Mouse (Mus musculus): ENCODE data around the gene Pex14. TPM values are rescaled to one million over a fixed set of nuclear protein-coding genes. Genes with fewer than 3 reads are reported as not detected.

Pex14 gene
- polyA plus RNA-seq, 1 experiment from 2014 or later, result 42.4 TPM

- H3K4me3 ChIP-seq (ENCODE audit: low read length), result peak overlapping the region; percentile 64
- no peaks in the 10 kb centered on the region for H3K27me3 ChIP-seq (ENCODE audit: control insufficient read depth, insufficient read depth, low read length)
- H3K36me3 ChIP-seq (ENCODE audit: control insufficient read depth, insufficient read depth, low read length), result no peaks in the 10 kb centered on the region; the same call in 1 of the 2 replicates
- H3K4me2 ChIP-seq (replicated peaks; ENCODE audit: low read depth, low read length), result peak overlapping the region; percentile 74
- WGBS, result 72% methylated on average over 18 of the region's 18 CpGs
- no peak for ATAC-seq (ENCODE audit: low FRiP score, low TSS enrichment)
- H3K9me3 ChIP-seq (ENCODE audit: control insufficient read depth, low read length), result no peaks in the 10 kb centered on the region
- peaks cover 6% of the 10 kb centered on the region for H3K4me1 ChIP-seq (ENCODE audit: control insufficient read depth, insufficient read depth, low read length)
- H3K27ac ChIP-seq (ENCODE audit: low read depth, low read length), result peak overlapping the region; percentile 87
- peak overlapping the region; percentile 69 for H3K9ac ChIP-seq (ENCODE audit: low read depth, low read length)
These were observed 36.6 kb upstream of the Pex14 start for GRCm38 (mm10) chr4:149136116-149136850.

GRCm38 (mm10) chr4:149133395-149133794 lies 33.7 kb upstream of the Pex14 start:
- H3K9me3 ChIP-seq (ENCODE audit: control insufficient read depth, low read length), result no peaks in the 10 kb centered on the region
- ATAC-seq (ENCODE audit: low FRiP score, low TSS enrichment), result no peak
- H3K36me3 ChIP-seq (ENCODE audit: control insufficient read depth, insufficient read depth, low read length), result peaks cover 9% of the 10 kb centered on the region
- H3K9ac ChIP-seq (ENCODE audit: low read depth, low read length), result no peak overlapping the region
- 75% methylated on average over 5 of the region's 5 CpGs for WGBS
- H3K27ac ChIP-seq (ENCODE audit: low read depth, low read length), result no peak overlapping the region
- no peak overlapping the region for H3K4me2 ChIP-seq (replicated peaks; ENCODE audit: low read depth, low read length)
- no peaks in the 10 kb centered on the region for H3K27me3 ChIP-seq (ENCODE audit: control insufficient read depth, insufficient read depth, low read length)
- H3K4me3 ChIP-seq (ENCODE audit: low read length), result no peak overlapping the region
- peaks cover 6% of the 10 kb centered on the region for H3K4me1 ChIP-seq (ENCODE audit: control insufficient read depth, insufficient read depth, low read length)

- H3K4me2 ChIP-seq (replicated peaks; ENCODE audit: low read depth, low read length), result no peak overlapping the region
- H3K4me3 ChIP-seq (ENCODE audit: low read length), result no peak overlapping the region
- H3K27me3 ChIP-seq (ENCODE audit: control insufficient read depth, insufficient read depth, low read length), result no peaks in the 10 kb centered on the region
- WGBS, result 81% methylated on average over 21 of the region's 21 CpGs
- H3K9me3 ChIP-seq (ENCODE audit: control insufficient read depth, low read length), result no peaks in the 10 kb centered on the region
- no peak for ATAC-seq (ENCODE audit: low FRiP score, low TSS enrichment)
- peaks cover 6% of the 10 kb centered on the region for H3K4me1 ChIP-seq (ENCODE audit: control insufficient read depth, insufficient read depth, low read length)
- peaks cover 16% of the 10 kb centered on the region for H3K36me3 ChIP-seq (ENCODE audit: control insufficient read depth, insufficient read depth, low read length)
- no peak overlapping the region for H3K27ac ChIP-seq (ENCODE audit: low read depth, low read length)
- H3K9ac ChIP-seq (ENCODE audit: low read depth, low read length), result no peak overlapping the region
These were observed 32.3 kb upstream of the Pex14 start for GRCm38 (mm10) chr4:149131789-149132565.

- no peak for ATAC-seq (ENCODE audit: low FRiP score, low TSS enrichment)
- H3K4me3 ChIP-seq (ENCODE audit: low read length), result no peak overlapping the region
- no peak overlapping the region for H3K9ac ChIP-seq (ENCODE audit: low read depth, low read length)
- no peaks in the 10 kb centered on the region for H3K27me3 ChIP-seq (ENCODE audit: control insufficient read depth, insufficient read depth, low read length)
- H3K9me3 ChIP-seq (ENCODE audit: control insufficient read depth, low read length), result no peaks in the 10 kb centered on the region
- peaks cover under 1% of the 10 kb centered on the region; the same call in 1 of the 2 replicates for H3K4me1 ChIP-seq (ENCODE audit: control insufficient read depth, insufficient read depth, low read length)
- H3K36me3 ChIP-seq (ENCODE audit: control insufficient read depth, insufficient read depth, low read length), result peaks cover 16% of the 10 kb centered on the region
- WGBS, result 91% methylated on average over 23 of the region's 23 CpGs
- H3K27ac ChIP-seq (ENCODE audit: low read depth, low read length), result no peak overlapping the region
- H3K4me2 ChIP-seq (replicated peaks; ENCODE audit: low read depth, low read length), result no peak overlapping the region
These were observed 31.5 kb upstream of the Pex14 start for GRCm38 (mm10) chr4:149131021-149131752.

GRCm38 (mm10) chr4:149128467-149128866 lies 28.8 kb upstream of the Pex14 start:
- Histone ChIP-seq H3K36me3 (ENCODE audit: control insufficient read depth, insufficient read depth, low read length) (peaks cover 16% of the 10 kb centered on the region), H3K4me2 (replicated peaks; ENCODE audit: low read depth, low read length) (no peak overlapping the region), H3K27ac (ENCODE audit: low read depth, low read length) (no peak overlapping the region), H3K4me1 (ENCODE audit: control insufficient read depth, insufficient read depth, low read length) (no peaks in the 10 kb centered on the region), H3K27me3 (ENCODE audit: control insufficient read depth, insufficient read depth, low read length) (no peaks in the 10 kb centered on the region), H3K4me3 (ENCODE audit: low read length) (no peak overlapping the region), H3K9ac (ENCODE audit: low read depth, low read length) (no peak overlapping the region), H3K9me3 (ENCODE audit: control insufficient read depth, low read length) (no peaks in the 10 kb centered on the region)
- ATAC-seq (ENCODE audit: low FRiP score, low TSS enrichment), result no peak
- WGBS, result 87% methylated on average over 18 of the region's 18 CpGs

- no peaks in the 10 kb centered on the region for H3K4me1 ChIP-seq (ENCODE audit: control insufficient read depth, insufficient read depth, low read length)
- H3K36me3 ChIP-seq (ENCODE audit: control insufficient read depth, insufficient read depth, low read length), result peaks cover 16% of the 10 kb centered on the region
- H3K9me3 ChIP-seq (ENCODE audit: control insufficient read depth, low read length), result no peaks in the 10 kb centered on the region
- H3K4me2 ChIP-seq (replicated peaks; ENCODE audit: low read depth, low read length), result no peak within 1 kb of the TSS
- no peak for ATAC-seq (ENCODE audit: low FRiP score, low TSS enrichment)
- peak within 1 kb of the TSS; percentile 2; the same call in 1 of the 2 replicates for H3K27ac ChIP-seq (ENCODE audit: low read depth, low read length)
- no peak within 1 kb of the TSS for H3K9ac ChIP-seq (ENCODE audit: low read depth, low read length)
- WGBS, result 81% methylated on average over 11 of the region's 11 CpGs
- no peaks in the 10 kb centered on the region for H3K27me3 ChIP-seq (ENCODE audit: control insufficient read depth, insufficient read depth, low read length)
- H3K4me3 ChIP-seq (ENCODE audit: low read length), result no peak within 1 kb of the TSS
These were observed 27.0 kb upstream of the Pex14 start, which contains the start of gene Cort for GRCm38 (mm10) chr4:149126663-149127062. Gene Cort, minus strand, starts transcription at chr4:149126763.

- Histone ChIP-seq H3K27me3 (ENCODE audit: control insufficient read depth, insufficient read depth, low read length) (no peaks in the 10 kb centered on the region), H3K9ac (ENCODE audit: low read depth, low read length) (no peak overlapping the region), H3K4me3 (ENCODE audit: low read length) (no peak overlapping the region), H3K4me2 (replicated peaks; ENCODE audit: low read depth, low read length) (no peak overlapping the region), H3K4me1 (ENCODE audit: control insufficient read depth, insufficient read depth, low read length) (no peaks in the 10 kb centered on the region), H3K9me3 (ENCODE audit: control insufficient read depth, low read length) (no peaks in the 10 kb centered on the region), H3K36me3 (ENCODE audit: control insufficient read depth, insufficient read depth, low read length) (peaks cover 16% of the 10 kb centered on the region), H3K27ac (ENCODE audit: low read depth, low read length) (no peak overlapping the region; the same call in 1 of the 2 replicates)
- WGBS, result 33% methylated on average over 6 of the region's 6 CpGs
- peak; percentile 72 for ATAC-seq (ENCODE audit: low FRiP score, low TSS enrichment)
These were observed 26.4 kb upstream of the Pex14 start for GRCm38 (mm10) chr4:149126115-149126509.

- peak overlapping the region; percentile 2; the same call in 1 of the 2 replicates for H3K27ac ChIP-seq (ENCODE audit: low read depth, low read length)
- no peaks in the 10 kb centered on the region for H3K27me3 ChIP-seq (ENCODE audit: control insufficient read depth, insufficient read depth, low read length)
- H3K4me2 ChIP-seq (replicated peaks; ENCODE audit: low read depth, low read length), result no peak overlapping the region
- no peak overlapping the region for H3K9ac ChIP-seq (ENCODE audit: low read depth, low read length)
- H3K4me1 ChIP-seq (ENCODE audit: control insufficient read depth, insufficient read depth, low read length), result no peaks in the 10 kb centered on the region
- 68% methylated on average over 11 of the region's 11 CpGs for WGBS
- H3K4me3 ChIP-seq (ENCODE audit: low read length), result no peak overlapping the region
- peak; percentile 45; the same call in 1 of the 2 replicates for ATAC-seq (ENCODE audit: low FRiP score, low TSS enrichment)
- H3K9me3 ChIP-seq (ENCODE audit: control insufficient read depth, low read length), result no peaks in the 10 kb centered on the region
- peaks cover 16% of the 10 kb centered on the region for H3K36me3 ChIP-seq (ENCODE audit: control insufficient read depth, insufficient read depth, low read length)
These were observed 25.9 kb upstream of the Pex14 start for GRCm38 (mm10) chr4:149125341-149126114.

Data from kidney, embryonic 14.5 days (tissue).